Mouse (Mus musculus) midbrain, embryonic 16.5 days (tissue): ENCODE data around the gene Obox5. TPM values are rescaled to one million over a fixed set of nuclear protein-coding genes. Genes with fewer than 3 reads are reported as not detected.
"Not testable (repeated sequence)": the region's sequence is repeated elsewhere in the genome, so short reads cannot be mapped to it uniquely, and the experiment has no call there.

Experiments
- ATAC-seq: fragments of 200-750 bp; cut with Nextera tagmentation; 2 replicates; pipeline ENCODE4 v1.8.0; 2017; ENCODE audit warnings: moderate TSS enrichment
- H3K27ac ChIP-seq: fragments of 300-500 bp; sonication (generic); 2 replicates; pipeline ENCODE4 v1.5.1; 2014; ENCODE audit warnings: mild to moderate bottlenecking, low read length, mixed read lengths
- H3K27me3 ChIP-seq: fragments of 300-500 bp; sonication (generic); 2 replicates; pipeline ENCODE4 v1.6.1; 2014; ENCODE audit warnings: low read depth, low read length, mixed read lengths; ENCODE audit not compliant: control insufficient read depth, insufficient read depth
- H3K36me3 ChIP-seq: fragments of 300-500 bp; sonication (generic); 2 replicates; pipeline ENCODE4 v1.6.1; 2014; ENCODE audit warnings: mild to moderate bottlenecking, low read length, moderate library complexity, mixed read lengths; ENCODE audit not compliant: control insufficient read depth, insufficient read depth
- H3K4me1 ChIP-seq: fragments of 300-500 bp; sonication (generic); 2 replicates; pipeline ENCODE4 v1.6.1; 2014; ENCODE audit warnings: mild to moderate bottlenecking, low read length, mixed read lengths; ENCODE audit not compliant: control insufficient read depth, insufficient read depth
- H3K4me2 ChIP-seq: fragments of 300-500 bp; sonication (generic); 2 replicates; pipeline ENCODE4 v1.6.1; 2014; ENCODE audit warnings: mild to moderate bottlenecking, low read length, mixed read lengths
- H3K4me3 ChIP-seq: fragments of 300-500 bp; sonication (generic); 2 replicates; pipeline ENCODE4 v1.5.1; 2014; ENCODE audit warnings: low read depth, mild to moderate bottlenecking, low read length, moderate library complexity, mixed read lengths
- H3K9ac ChIP-seq: fragments of 300-500 bp; sonication (generic); 2 replicates; pipeline ENCODE4 v1.6.1; 2014; ENCODE audit warnings: low read depth, low read length, mixed read lengths
- H3K9me3 ChIP-seq: fragments of 300-500 bp; sonication (generic); replicated peaks from 2 replicates; pipeline ENCODE4 v1.6.1; 2014; ENCODE audit warnings: mild to moderate bottlenecking, low read length, mixed read lengths; ENCODE audit not compliant: control insufficient read depth, poor library complexity, severe bottlenecking
- WGBS: fragments of 180-500 bp; shearing (Covaris S2); extraction: QIAGEN DNeasy Blood & Tissue Kit; methylation state at CpG from one replicate; pipeline ENCODE4 v1.1.7; 2014; 5-methylcytosine and 5-hydroxymethylcytosine counted together
- polyA plus RNA-seq: library from polyadenylated mRNA; unstranded; fragments of >200 nt; fragmentation: Nextera tagmentation; extraction: Ambion mirVana; gene quantifications from 2 replicates; pipeline ENCODE4 v1.2.1, GENCODE M21; 2015

Obox5 gene
- not detected in 2 replicates for polyA plus RNA-seq

- H3K27me3 ChIP-seq, H3K27ac ChIP-seq, H3K4me3 ChIP-seq, H3K4me2 ChIP-seq, ATAC-seq, H3K36me3 ChIP-seq, H3K9ac ChIP-seq, H3K4me1 ChIP-seq: not testable (repeated sequence)
- peaks cover 12% of the 10 kb centered on the region; the same call in 1 of the 2 replicates for H3K9me3 ChIP-seq
- 80% methylated on average over 2 of the region's 2 CpGs for WGBS
These were observed at the start of gene Obox5 for GRCm38 (mm10) chr7:15749831-15750230. TSS of gene Obox5 (plus strand) at chr7:15750131.

GRCm38 (mm10) chr7:15749296-15749695 is 635 bp upstream of the Obox5 start:
- WGBS, result 73% methylated on average over 5 of the region's 5 CpGs
- H3K36me3 ChIP-seq, H3K4me3 ChIP-seq, H3K27me3 ChIP-seq, H3K27ac ChIP-seq, ATAC-seq, H3K4me2 ChIP-seq, H3K4me1 ChIP-seq, H3K9ac ChIP-seq: not testable (repeated sequence)
- H3K9me3 ChIP-seq, result peaks cover 12% of the 10 kb centered on the region

Other genes starting within 250 kb of the Obox5 start
- not detected in 2 replicates for gene Obox3, start 110.2 kb upstream of the Obox5 start, polyA plus RNA-seq
- not detected in 2 replicates for gene Obox6, start 89.5 kb downstream of the Obox5 start, polyA plus RNA-seq
- 0.24 and 0.27 TPM in 2 replicates for gene Crx, start 129.8 kb downstream of the Obox5 start, polyA plus RNA-seq
- not detected in 2 replicates for gene Crxos, start 132.5 kb downstream of the Obox5 start, polyA plus RNA-seq
- gene Selenow, start 172.3 kb downstream of the Obox5 start, polyA plus RNA-seq, result 1,578 and 1,695 TPM in 2 replicates
- 108 and 110 TPM in 2 replicates for gene Nop53, start 195.9 kb downstream of the Obox5 start, polyA plus RNA-seq
- 4.6 and 4.9 TPM in 2 replicates for gene Ehd2, start 217.4 kb downstream of the Obox5 start, polyA plus RNA-seq